ENCODE assay signal across 18 mouse cellular contexts in genomic region chr11:24129358-24130185, GRCm38 (mm10). TPM values are rescaled to one million over a fixed set of nuclear protein-coding genes. Genes with fewer than 3 reads are reported as not detected.
DNase-seq lines count a peak whose midpoint lies in the region; ATAC-seq and TF ChIP-seq lines count a peak whose summit lies in the region.
"Had no signal": no experiment of that assay in that cellular context is flagged by ENCODE, and none has a peak within 500 bp of the region (broad histone marks: within the 10 kb centered on the region; RNA-seq: fewer than 3 reads in every experiment).

No protein-coding gene starts in this region.

- H3K9ac ChIP-seq in hindbrain, embryonic 13.5 days = no peak overlapping the region
- H3K9ac ChIP-seq in hindbrain, embryonic 16.5 days (ENCODE audit: low read depth, low read length) = no peak overlapping the region
- no peak overlapping the region for H3K9ac ChIP-seq in stomach, embryonic 14.5 days (replicated peaks; ENCODE audit: low read depth, low read length)
- no peak overlapping the region for H3K9ac ChIP-seq in stomach, postnatal 0 days (ENCODE audit: low read length)
- H3K9ac ChIP-seq in liver, embryonic 11.5 days (ENCODE audit: low read depth, low read length) = peak overlapping the region; percentile 66
- no peak overlapping the region for H3K9ac ChIP-seq in stomach, embryonic 16.5 days (ENCODE audit: low read length)

- no peak for TF ChIP-seq CTCF in stomach, postnatal 0 days (IDR thresholded peaks at IDR 0.05; ENCODE audit: low read depth)

- 0 out of 2 replicates have a peak, but pooled peaks cover 3% of the 10 kb centered on the region for H3K36me3 ChIP-seq in hindbrain, embryonic 13.5 days
- H3K36me3 ChIP-seq in hindbrain, embryonic 16.5 days (ENCODE audit: control insufficient read depth, insufficient read depth, low read length) = no peaks in the 10 kb centered on the region
- H3K36me3 ChIP-seq in stomach, embryonic 14.5 days (ENCODE audit: control insufficient read depth, insufficient read depth, low read length) = no peaks in the 10 kb centered on the region
- H3K36me3 ChIP-seq in stomach, postnatal 0 days (ENCODE audit: control insufficient read depth, insufficient read depth, low read length) = no peaks in the 10 kb centered on the region
- H3K36me3 ChIP-seq in liver, embryonic 11.5 days (ENCODE audit: control insufficient read depth, insufficient read depth, low read length) = peaks cover 2% of the 10 kb centered on the region; the same call in 1 of the 2 replicates
- no peaks in the 10 kb centered on the region for H3K36me3 ChIP-seq in stomach, embryonic 16.5 days (ENCODE audit: control insufficient read depth, insufficient read depth, low read length)

- no peaks in the 10 kb centered on the region for H3K9me3 ChIP-seq in hindbrain, embryonic 13.5 days
- no peaks in the 10 kb centered on the region for H3K9me3 ChIP-seq in hindbrain, embryonic 16.5 days (ENCODE audit: control insufficient read depth, low read length)
- no peaks in the 10 kb centered on the region for H3K9me3 ChIP-seq in stomach, embryonic 14.5 days (ENCODE audit: control insufficient read depth, low read depth, low read length)
- H3K9me3 ChIP-seq in stomach, postnatal 0 days (ENCODE audit: control insufficient read depth, low read length) = no peaks in the 10 kb centered on the region
- H3K9me3 ChIP-seq in liver, embryonic 11.5 days (ENCODE audit: control insufficient read depth, low read length) = no peaks in the 10 kb centered on the region
- no peaks in the 10 kb centered on the region for H3K9me3 ChIP-seq in stomach, embryonic 16.5 days (replicated peaks; ENCODE audit: control insufficient read depth, low read length)

- peaks cover 68% of the 10 kb centered on the region for H3K4me1 ChIP-seq in hindbrain, embryonic 13.5 days (replicated peaks)
- no peaks in the 10 kb centered on the region for H3K4me1 ChIP-seq in hindbrain, embryonic 16.5 days (ENCODE audit: control insufficient read depth, insufficient read depth, low read depth, low read length)
- peaks cover 5% of the 10 kb centered on the region; the same call in 1 of the 2 replicates for H3K4me1 ChIP-seq in stomach, embryonic 14.5 days (ENCODE audit: control insufficient read depth, insufficient read depth, low read length)
- peaks cover 4% of the 10 kb centered on the region; the same call in 1 of the 2 replicates for H3K4me1 ChIP-seq in stomach, postnatal 0 days (replicated peaks; ENCODE audit: control insufficient read depth, insufficient read depth)
- peaks cover 83% of the 10 kb centered on the region for H3K4me1 ChIP-seq in liver, embryonic 11.5 days (replicated peaks; ENCODE audit: control insufficient read depth, insufficient read depth, low read length)
- peaks cover 14% of the 10 kb centered on the region; the same call in 1 of the 2 replicates for H3K4me1 ChIP-seq in stomach, embryonic 16.5 days (ENCODE audit: control insufficient read depth, insufficient read depth, low read length)

- 90% methylated on average over 5 of the region's 5 CpGs for WGBS in hindbrain, embryonic 13.5 days
- 91% methylated on average over 5 of the region's 5 CpGs for WGBS in hindbrain, embryonic 16.5 days
- 86% methylated on average over 5 of the region's 5 CpGs for WGBS in stomach, embryonic 14.5 days
- 90% methylated on average over 5 of the region's 5 CpGs for WGBS in stomach, postnatal 0 days
- WGBS in liver, embryonic 11.5 days = 60% methylated on average over 5 of the region's 5 CpGs
- WGBS in stomach, embryonic 16.5 days = 82% methylated on average over 5 of the region's 5 CpGs

- no peaks in the 10 kb centered on the region for H3K27me3 ChIP-seq in hindbrain, embryonic 13.5 days
- no peaks in the 10 kb centered on the region for H3K27me3 ChIP-seq in hindbrain, embryonic 16.5 days (replicated peaks; ENCODE audit: control insufficient read depth, insufficient read depth, low read length)
- H3K27me3 ChIP-seq in stomach, embryonic 14.5 days (ENCODE audit: control insufficient read depth, insufficient read depth, low read length) = no peaks in the 10 kb centered on the region
- no peaks in the 10 kb centered on the region for H3K27me3 ChIP-seq in stomach, postnatal 0 days (ENCODE audit: control insufficient read depth, insufficient read depth, low read length)
- no peaks in the 10 kb centered on the region for H3K27me3 ChIP-seq in liver, embryonic 11.5 days (replicated peaks; ENCODE audit: control insufficient read depth, insufficient read depth, low read length)
- no peaks in the 10 kb centered on the region for H3K27me3 ChIP-seq in stomach, embryonic 16.5 days (ENCODE audit: control insufficient read depth, insufficient read depth, low read length)

- TF ChIP-seq EP300 in stomach, postnatal 0 days (optimal IDR thresholded peaks at IDR 0.05) = no peak

- peak overlapping the region; percentile 37; the same call in 1 of the 2 replicates for H3K27ac ChIP-seq in hindbrain, embryonic 13.5 days
- H3K27ac ChIP-seq in hindbrain, embryonic 16.5 days (ENCODE audit: low read depth, low read length) = no peak overlapping the region
- H3K27ac ChIP-seq in stomach, embryonic 14.5 days (ENCODE audit: low read length) = no peak overlapping the region
- H3K27ac ChIP-seq in stomach, postnatal 0 days (replicated peaks) = no peak overlapping the region
- peak overlapping the region; percentile 95 for H3K27ac ChIP-seq in liver, embryonic 11.5 days (ENCODE audit: low read depth, low read length)
- no peak overlapping the region for H3K27ac ChIP-seq in stomach, embryonic 16.5 days (ENCODE audit: low read length)

- no peak overlapping the region for H3K4me3 ChIP-seq in hindbrain, embryonic 13.5 days
- H3K4me3 ChIP-seq in hindbrain, embryonic 16.5 days (ENCODE audit: low read length) = no peak overlapping the region
- H3K4me3 ChIP-seq in stomach, embryonic 14.5 days (ENCODE audit: low read depth, low read length) = no peak overlapping the region
- H3K4me3 ChIP-seq in stomach, postnatal 0 days (ENCODE audit: low read depth, low read length) = no peak overlapping the region
- H3K4me3 ChIP-seq in liver, embryonic 11.5 days (ENCODE audit: low read depth, low read length) = no peak overlapping the region
- no peak overlapping the region for H3K4me3 ChIP-seq in stomach, embryonic 16.5 days (replicated peaks; ENCODE audit: low read length)
- H3K4me3 ChIP-seq: myocyte had no signal

- no peak for ATAC-seq in hindbrain, embryonic 13.5 days (ENCODE audit: low FRiP score)
- no peak for ATAC-seq in hindbrain, embryonic 16.5 days
- ATAC-seq in stomach, embryonic 14.5 days (ENCODE audit: insufficient number of reproducible peaks, insufficient read depth, low FRiP score, low read depth) = peak; percentile 59; the same call in 1 of the 2 replicates
- ATAC-seq in stomach, postnatal 0 days (ENCODE audit: low FRiP score, low TSS enrichment) = no peak
- ATAC-seq in liver, embryonic 11.5 days (replicated peaks; ENCODE audit: low FRiP score) = peak; percentile 92
- 0 out of 2 replicates have a peak, but pooled peaks have one; percentile 27 for ATAC-seq in stomach, embryonic 16.5 days (ENCODE audit: insufficient read depth, low FRiP score)
- ATAC-seq in cerebellum, adult (ENCODE audit: insufficient number of reproducible peaks, low FRiP score, low TSS enrichment) = no peak

- DNase-seq in stomach, postnatal 0 days (ENCODE audit: low spot score) = no peak
- no peak for DNase-seq in liver, embryonic 11.5 days (ENCODE audit: low spot score)
- no peak for DNase-seq in urinary bladder, postnatal 25 days (ENCODE audit: low spot score)
- DNase-seq: adrenal gland, postnatal 36 days; cerebellum, adult 9-10 months; embryo, embryonic 11 days; gastrocnemius, postnatal 25 days; kidney, adult 8-10 months; lung, adult 2 months had no signal

- H3K4me2 ChIP-seq in hindbrain, embryonic 13.5 days = no peak overlapping the region
- H3K4me2 ChIP-seq in hindbrain, embryonic 16.5 days (ENCODE audit: low read length) = no peak overlapping the region
- no peak overlapping the region for H3K4me2 ChIP-seq in stomach, embryonic 14.5 days (replicated peaks; ENCODE audit: low read depth, low read length)
- no peak overlapping the region for H3K4me2 ChIP-seq in stomach, postnatal 0 days (replicated peaks; ENCODE audit: low read depth)
- peak overlapping the region; percentile 40 for H3K4me2 ChIP-seq in liver, embryonic 11.5 days
- H3K4me2 ChIP-seq in stomach, embryonic 16.5 days (ENCODE audit: low read depth, low read length) = no peak overlapping the region

RNA-seq across cellular contexts. Expression of gene Bcl11a, which starts 51.7 kb away (rescaled TPM):
- polyA plus RNA-seq in hindbrain, embryonic 13.5 days (2015; fragmentation: Nextera tagmentation; extraction: Ambion mirVana) = 116 and 129 TPM in 2 replicates
- polyA plus RNA-seq in hindbrain, embryonic 16.5 days (2015; fragmentation: Nextera tagmentation; extraction: Ambion mirVana) = 97.9 and 105 TPM in 2 replicates
- polyA plus RNA-seq in stomach, embryonic 14.5 days (2014; fragmentation: Nextera tagmentation; extraction: Ambion mirVana) = 40.0 and 40.8 TPM in 2 replicates
- polyA plus RNA-seq in stomach, postnatal 0 days (2015; fragmentation: Nextera tagmentation; extraction: Ambion mirVana) = 10.5 and 11.7 TPM in 2 replicates
- 92.2 and 95.4 TPM in 2 replicates for polyA plus RNA-seq in liver, embryonic 11.5 days (2014; fragmentation: Nextera tagmentation; extraction: Ambion mirVana)
- polyA plus RNA-seq in stomach, embryonic 16.5 days (2015; fragmentation: Nextera tagmentation; extraction: Ambion mirVana) = 24.9 and 25.5 TPM in 2 replicates
- polyA plus RNA-seq: myocyte had no signal

RNA-seq across cellular contexts. Expression of gene A830031A19Rik, which starts 54.7 kb away (rescaled TPM):
- polyA plus RNA-seq in hindbrain, embryonic 13.5 days (2015; fragmentation: Nextera tagmentation; extraction: Ambion mirVana) = 0.23 TPM in 1 of 2 replicates, not detected in the other
- polyA plus RNA-seq in hindbrain, embryonic 16.5 days (2015; fragmentation: Nextera tagmentation; extraction: Ambion mirVana) = 0.21 TPM in 1 of 2 replicates, not detected in the other
- not detected in 2 replicates for polyA plus RNA-seq in stomach, embryonic 14.5 days (2014; fragmentation: Nextera tagmentation; extraction: Ambion mirVana)
- 0.27 TPM in 1 of 2 replicates, not detected in the other for polyA plus RNA-seq in stomach, postnatal 0 days (2015; fragmentation: Nextera tagmentation; extraction: Ambion mirVana)
- polyA plus RNA-seq in liver, embryonic 11.5 days (2014; fragmentation: Nextera tagmentation; extraction: Ambion mirVana) = not detected in 2 replicates
- not detected in 2 replicates for polyA plus RNA-seq in stomach, embryonic 16.5 days (2015; fragmentation: Nextera tagmentation; extraction: Ambion mirVana)
- polyA plus RNA-seq: heart, embryonic 14.5 days; hindbrain, embryonic 11.5 days; lung, adult 2 months; myocyte; urinary bladder, adult 2 months had no signal

Comparison
In these comparisons a context has a peak if more than half of its experiments do, and no peak if none do; other contexts are left out.
1. ATAC-seq: peak in stomach, embryonic 14.5 days (single experiment), liver, embryonic 11.5 days (single experiment) and stomach, embryonic 16.5 days (single experiment); none in hindbrain, embryonic 13.5 days (single experiment), hindbrain, embryonic 16.5 days (single experiment), stomach, postnatal 0 days (single experiment) and cerebellum, adult (single experiment).
2. H3K27ac ChIP-seq: peak in hindbrain, embryonic 13.5 days (single experiment) and liver, embryonic 11.5 days (single experiment); none in hindbrain, embryonic 16.5 days (single experiment), stomach, embryonic 14.5 days (single experiment), stomach, postnatal 0 days (single experiment) and stomach, embryonic 16.5 days (single experiment).